Mouse (Mus musculus): ENCODE measurements around the gene Ube2l3.

GRCm38 (mm10) chr16:17175765-17176164 lies 26.7 kb downstream of the Ube2l3 start:
- TF ChIP-seq CTCF (IDR thresholded peaks at IDR 0.05; ENCODE audit: control insufficient read depth, insufficient read depth, low read length) (no peak), POLR2A (IDR thresholded peaks at IDR 0.05; ENCODE audit: borderline replicate concordance, control insufficient read depth, low read depth, low read length) (no peak)

Data from bone marrow, adult 2 months (tissue).